In the genomic region with DNA sequence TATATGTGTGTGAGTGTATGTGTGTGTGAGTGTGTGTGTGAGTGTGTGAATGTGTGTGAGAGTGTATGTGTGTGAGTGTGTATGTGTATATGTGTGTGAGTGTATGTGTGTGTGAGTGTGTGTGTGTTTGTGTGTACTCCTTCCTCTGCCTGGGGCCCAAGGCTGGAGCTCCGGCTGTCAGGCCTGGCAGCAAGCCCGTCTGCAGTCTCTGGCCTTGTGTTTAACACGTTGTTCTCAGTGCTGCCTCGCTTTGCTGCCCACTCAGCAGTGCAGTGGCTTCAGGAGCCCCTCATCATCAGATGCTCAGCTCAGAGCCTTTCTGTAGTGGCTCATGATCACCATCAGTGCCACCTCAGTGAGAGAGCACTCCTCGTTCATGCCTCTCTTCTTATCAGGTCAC, we compare ENCODE assay signal across 15 mouse cellular contexts.
DNase-seq lines count a peak whose midpoint lies in the region; TF ChIP-seq lines count a peak whose summit lies in the region.
"Had no signal": no experiment of that assay in that cellular context is flagged by ENCODE, and none has a peak within 500 bp of the region (broad histone marks: within the 10 kb centered on the region; RNA-seq: fewer than 3 reads in every experiment).

No protein-coding gene starts in this region.

- no peak overlapping the region for H3K27ac ChIP-seq in cerebellum, adult 2 months (ENCODE audit: insufficient read depth, low read length)
- H3K27ac ChIP-seq: embryonic facial prominence, embryonic 13.5 days; limb, embryonic 10.5 days; stomach, postnatal 0 days had no signal

- no peak for TF ChIP-seq CTCF in cerebellum, adult 2 months (IDR thresholded peaks at IDR 0.05; ENCODE audit: borderline replicate concordance, insufficient read depth, low read depth, low read length)

- DNase-seq in heart, postnatal 4 days = peak; percentile 28
- no peak for DNase-seq in heart, adult 18-20 months
- peak; percentile 46 for DNase-seq in ovary, postnatal 36 days (ENCODE audit: low spot score)
- DNase-seq in ovary, postnatal 14 days (ENCODE audit: low spot score) = no peak
- DNase-seq in cerebellum, adult 2 months = peak; percentile 49 to 54
- DNase-seq in layer of hippocampus, postnatal 36 days = peak; percentile 33 to 38
- DNase-seq in kidney, adult 8-10 months = no peak
- no peak for DNase-seq in kidney, postnatal 14 days
- DNase-seq: kidney, postnatal 25 days; lung, adult 2 months had no signal

- 22% methylated on average over 5 of the region's 5 CpGs for WGBS in cerebellum, adult 2 months

- peaks cover 7% of the 10 kb centered on the region; the same call in 1 of the 2 replicates for H3K4me1 ChIP-seq in cerebellum, adult 2 months (ENCODE audit: control insufficient read depth, insufficient read depth, low read length)

- TF ChIP-seq POLR2A in cerebellum, adult 2 months (IDR thresholded peaks at IDR 0.05; ENCODE audit: borderline replicate concordance, insufficient read depth, low read length) = no peak

- H3K4me3 ChIP-seq in cerebellum, adult 2 months (replicated peaks; ENCODE audit: insufficient read depth, low read depth, low read length) = no peak overlapping the region
- H3K4me3 ChIP-seq: embryonic facial prominence, embryonic 13.5 days; heart, embryonic 12.5 days; limb, embryonic 10.5 days had no signal

- no peaks in the 10 kb centered on the region for H3K27me3 ChIP-seq in cerebellum, adult 2 months (ENCODE audit: control insufficient read depth, insufficient read depth, low read length)
- H3K27me3 ChIP-seq: CH12.LX; embryonic facial prominence, embryonic 13.5 days; heart, embryonic 12.5 days had no signal

Comparison
In these comparisons a context has a peak if more than half of its experiments do, and no peak if none do; other contexts are left out.
1. DNase-seq: peak in heart, postnatal 4 days (single experiment), ovary, postnatal 36 days (single experiment), cerebellum, adult 2 months (2 of 2) and layer of hippocampus, postnatal 36 days (2 of 2); none in heart, adult 18-20 months (0 of 2), ovary, postnatal 14 days (single experiment), kidney, adult 8-10 months (0 of 2) and kidney, postnatal 14 days (single experiment).